Mouse (Mus musculus): Measurements from ENCODE around the gene Hand1. TPM values are rescaled to one million over a fixed set of nuclear protein-coding genes. Genes with fewer than 3 reads are reported as not detected.

Hand1 gene
- polyA plus RNA-seq (2014; fragmentation: Nextera tagmentation; extraction: Ambion mirVana): 0.67 and 1.3 TPM in 2 replicates

DNA sequence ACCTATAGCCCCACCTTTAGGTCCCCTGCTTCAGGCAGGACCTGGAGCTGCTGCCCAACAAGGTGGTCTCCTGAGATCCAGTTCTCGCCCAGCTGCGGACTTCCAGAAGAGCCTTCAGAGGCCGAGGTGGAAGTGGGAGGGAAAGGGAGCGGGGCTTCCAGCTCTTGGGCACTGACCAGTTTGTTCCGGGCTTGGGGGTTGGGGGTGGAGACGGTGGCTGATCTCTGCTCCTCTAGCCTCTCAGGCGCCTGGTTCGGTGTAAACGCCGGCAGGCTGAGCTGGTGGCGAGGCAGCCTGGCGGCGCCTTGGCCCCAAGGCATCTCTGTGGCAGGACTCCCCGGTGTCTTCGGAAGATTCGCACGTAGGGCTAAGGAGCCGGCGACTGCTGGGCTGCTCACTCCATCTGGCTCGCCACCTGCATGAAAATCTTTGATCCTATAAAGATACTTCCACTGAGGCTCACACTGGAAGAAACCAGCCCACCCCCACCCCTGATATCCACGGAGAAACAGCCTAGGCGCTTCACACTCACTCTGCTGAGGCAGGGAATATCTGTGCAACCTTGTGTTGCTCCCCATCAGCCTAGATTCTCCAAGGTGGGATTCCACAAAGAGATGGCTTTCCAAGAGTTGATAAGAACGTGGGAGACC is at the start of gene Hand1:
Hand1 (minus strand) TSS at position 267 of the 650 bp plus-strand sequence.
- H3K4me2 ChIP-seq (replicated peaks; ENCODE audit: low read depth, low read length): no peak within 1 kb of the TSS

DNA sequence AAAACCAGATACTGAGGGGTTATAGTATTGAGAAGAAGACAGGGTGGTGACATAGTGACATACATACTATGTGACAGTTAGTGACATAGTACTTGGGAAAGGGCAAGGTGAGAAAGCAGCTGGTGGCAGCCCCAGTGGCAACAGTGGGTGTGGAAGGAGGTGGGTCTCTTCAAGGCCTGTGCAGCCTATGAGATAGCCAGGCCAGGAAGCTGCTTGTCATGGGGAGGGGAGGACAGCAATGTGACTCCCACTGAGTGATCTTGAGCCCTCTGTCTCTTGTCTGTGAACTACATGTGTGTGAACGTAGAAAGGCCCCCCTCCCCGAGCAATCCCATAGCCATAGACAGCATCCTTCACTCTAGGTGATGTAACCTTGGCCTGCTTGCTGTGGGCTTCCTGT is 43.5 kb upstream of the Hand1 start:
- 63% methylated on average over 2 of the region's 2 CpGs for WGBS

More for the DNA sequence above, at the start of gene Hand1:
- H3K9ac ChIP-seq (replicated peaks; ENCODE audit: low read depth, low read length): no peak within 1 kb of the TSS
- H3K4me3 ChIP-seq (ENCODE audit: low read depth, low read length): no peak within 1 kb of the TSS
- no peaks in the 10 kb centered on the region for H3K9me3 ChIP-seq (ENCODE audit: control insufficient read depth, low read depth, low read length)
- H3K4me1 ChIP-seq (ENCODE audit: control insufficient read depth, insufficient read depth, low read length): peaks cover 13% of the 10 kb centered on the region; the same call in 1 of the 2 replicates
- peaks cover 78% of the 10 kb centered on the region for H3K27me3 ChIP-seq (ENCODE audit: control insufficient read depth, insufficient read depth, low read length)
- no peaks in the 10 kb centered on the region for H3K36me3 ChIP-seq (ENCODE audit: control insufficient read depth, insufficient read depth, low read length)
- H3K27ac ChIP-seq (ENCODE audit: low read length): no peak within 1 kb of the TSS
- ATAC-seq (ENCODE audit: insufficient number of reproducible peaks, insufficient read depth, low FRiP score, low read depth): no peak
- WGBS: 23% methylated on average over 23 of the region's 23 CpGs

DNA sequence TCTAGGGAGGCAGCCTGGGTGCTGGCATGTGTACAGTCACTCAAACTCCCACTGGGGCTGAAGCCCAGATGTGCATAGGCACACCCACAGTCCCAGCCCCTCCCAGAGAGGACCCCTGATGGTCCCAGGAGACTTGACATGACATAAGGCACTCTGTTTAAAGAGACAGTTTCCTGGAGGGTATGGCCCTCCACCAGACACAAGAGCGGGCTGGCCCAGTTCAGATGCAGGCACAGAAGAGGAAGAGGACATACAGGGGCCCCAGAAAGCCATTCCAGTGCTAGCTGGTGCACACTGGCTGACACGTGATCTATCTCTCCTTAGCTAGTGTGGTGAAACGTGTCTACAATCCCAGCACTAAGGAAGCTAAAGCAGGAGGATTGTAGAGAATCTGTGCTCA is 40.4 kb upstream of the Hand1 start:
- no peak overlapping the region for H3K27ac ChIP-seq (ENCODE audit: low read length)
- 51% methylated on average over 3 of the region's 3 CpGs for WGBS
- H3K27me3 ChIP-seq (ENCODE audit: control insufficient read depth, insufficient read depth, low read length): no peaks in the 10 kb centered on the region
- no peak overlapping the region for H3K4me2 ChIP-seq (replicated peaks; ENCODE audit: low read depth, low read length)
- ATAC-seq (ENCODE audit: insufficient number of reproducible peaks, insufficient read depth, low FRiP score, low read depth): no peak
- no peak overlapping the region for H3K9ac ChIP-seq (replicated peaks; ENCODE audit: low read depth, low read length)
- H3K36me3 ChIP-seq (ENCODE audit: control insufficient read depth, insufficient read depth, low read length): no peaks in the 10 kb centered on the region
- H3K4me3 ChIP-seq (ENCODE audit: low read depth, low read length): no peak overlapping the region
- H3K4me1 ChIP-seq (ENCODE audit: control insufficient read depth, insufficient read depth, low read length): no peaks in the 10 kb centered on the region
- no peaks in the 10 kb centered on the region for H3K9me3 ChIP-seq (ENCODE audit: control insufficient read depth, low read depth, low read length)

More for the DNA sequence above, 43.5 kb upstream of the Hand1 start:
- no peak for ATAC-seq (ENCODE audit: insufficient number of reproducible peaks, insufficient read depth, low FRiP score, low read depth)
- H3K4me1 ChIP-seq (ENCODE audit: control insufficient read depth, insufficient read depth, low read length): no peaks in the 10 kb centered on the region
- no peak overlapping the region for H3K9ac ChIP-seq (replicated peaks; ENCODE audit: low read depth, low read length)
- no peaks in the 10 kb centered on the region for H3K9me3 ChIP-seq (ENCODE audit: control insufficient read depth, low read depth, low read length)
- no peak overlapping the region for H3K4me3 ChIP-seq (ENCODE audit: low read depth, low read length)
- H3K27me3 ChIP-seq (ENCODE audit: control insufficient read depth, insufficient read depth, low read length): no peaks in the 10 kb centered on the region
- H3K27ac ChIP-seq (ENCODE audit: low read length): no peak overlapping the region
- H3K36me3 ChIP-seq (ENCODE audit: control insufficient read depth, insufficient read depth, low read length): no peaks in the 10 kb centered on the region
- H3K4me2 ChIP-seq (replicated peaks; ENCODE audit: low read depth, low read length): no peak overlapping the region

DNA sequence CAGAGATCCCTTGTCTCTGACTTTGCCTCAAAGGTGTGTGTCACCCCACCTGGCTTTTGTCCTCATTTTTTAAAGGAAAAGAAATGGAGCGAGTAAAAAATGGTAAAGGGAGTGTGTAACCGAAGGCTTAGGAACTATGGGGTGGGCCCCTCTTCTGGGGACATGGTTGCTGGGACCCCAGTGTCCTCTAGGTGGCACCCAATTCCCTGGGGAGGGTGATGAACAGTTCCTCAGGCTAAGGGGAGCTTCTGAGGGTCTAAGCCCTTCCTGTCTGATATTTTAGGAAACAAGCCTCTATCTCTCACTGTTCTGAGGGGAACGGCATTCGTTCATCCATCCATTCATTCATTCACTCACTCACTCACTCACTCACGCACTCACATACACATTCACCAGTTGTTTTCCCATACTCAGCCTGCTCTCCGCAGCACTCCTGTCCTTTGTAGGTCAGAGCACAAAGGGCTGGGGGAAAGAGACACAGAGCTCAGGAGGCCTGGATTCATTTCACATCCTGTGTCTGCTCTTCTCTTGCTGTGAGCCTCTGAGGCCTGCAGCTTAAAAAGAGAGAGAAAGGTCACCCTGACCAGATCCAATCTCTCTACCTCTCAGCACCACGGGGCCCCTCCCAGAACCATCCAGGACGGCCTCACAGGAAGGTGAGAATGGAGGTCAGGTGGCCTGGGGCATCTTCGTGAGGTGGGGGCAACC is 36.3 kb upstream of the Hand1 start:
- H3K4me3 ChIP-seq (ENCODE audit: low read depth, low read length): no peak overlapping the region
- H3K4me1 ChIP-seq (ENCODE audit: control insufficient read depth, insufficient read depth, low read length): 0 out of 2 replicates have a peak, but pooled peaks cover 5% of the 10 kb centered on the region
- no peak for ATAC-seq (ENCODE audit: insufficient number of reproducible peaks, insufficient read depth, low FRiP score, low read depth)
- no peak overlapping the region for H3K9ac ChIP-seq (replicated peaks; ENCODE audit: low read depth, low read length)
- WGBS: 42% methylated on average over 9 of the region's 9 CpGs
- H3K9me3 ChIP-seq (ENCODE audit: control insufficient read depth, low read depth, low read length): no peaks in the 10 kb centered on the region
- no peaks in the 10 kb centered on the region for H3K36me3 ChIP-seq (ENCODE audit: control insufficient read depth, insufficient read depth, low read length)
- H3K4me2 ChIP-seq (replicated peaks; ENCODE audit: low read depth, low read length): no peak overlapping the region
- H3K27ac ChIP-seq (ENCODE audit: low read length): no peak overlapping the region
- H3K27me3 ChIP-seq (ENCODE audit: control insufficient read depth, insufficient read depth, low read length): no peaks in the 10 kb centered on the region

DNA sequence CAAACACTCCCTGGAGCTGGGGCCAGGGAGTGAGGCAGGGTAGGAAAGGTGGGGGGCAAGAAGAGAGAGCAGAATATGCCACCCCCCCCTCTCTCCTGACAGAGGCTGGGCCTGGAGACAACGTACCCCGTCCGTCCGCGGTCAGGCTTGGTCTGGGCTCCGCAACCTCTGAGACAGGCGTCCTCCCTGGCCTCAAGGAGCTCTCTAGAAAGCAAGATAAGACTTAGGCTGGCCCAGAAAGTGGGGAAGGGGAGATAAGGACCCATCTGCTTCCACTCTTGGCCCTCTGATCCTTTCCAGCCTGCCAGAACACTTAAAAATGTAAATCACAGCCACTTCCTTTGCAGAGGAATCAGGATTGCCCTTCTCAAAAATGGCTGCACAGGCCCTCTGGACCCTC is 33.8 kb upstream of the Hand1 start:
- 0 out of 2 replicates have a peak, but pooled peaks cover 5% of the 10 kb centered on the region for H3K4me1 ChIP-seq (ENCODE audit: control insufficient read depth, insufficient read depth, low read length)
- no peak overlapping the region for H3K4me3 ChIP-seq (ENCODE audit: low read depth, low read length)
- no peaks in the 10 kb centered on the region for H3K36me3 ChIP-seq (ENCODE audit: control insufficient read depth, insufficient read depth, low read length)
- no peak for ATAC-seq (ENCODE audit: insufficient number of reproducible peaks, insufficient read depth, low FRiP score, low read depth)
- H3K27ac ChIP-seq (ENCODE audit: low read length): no peak overlapping the region
- no peak overlapping the region for H3K4me2 ChIP-seq (replicated peaks; ENCODE audit: low read depth, low read length)
- WGBS: 28% methylated on average over 7 of the region's 7 CpGs
- H3K9ac ChIP-seq (replicated peaks; ENCODE audit: low read depth, low read length): no peak overlapping the region
- H3K9me3 ChIP-seq (ENCODE audit: control insufficient read depth, low read depth, low read length): no peaks in the 10 kb centered on the region
- H3K27me3 ChIP-seq (ENCODE audit: control insufficient read depth, insufficient read depth, low read length): no peaks in the 10 kb centered on the region

DNA sequence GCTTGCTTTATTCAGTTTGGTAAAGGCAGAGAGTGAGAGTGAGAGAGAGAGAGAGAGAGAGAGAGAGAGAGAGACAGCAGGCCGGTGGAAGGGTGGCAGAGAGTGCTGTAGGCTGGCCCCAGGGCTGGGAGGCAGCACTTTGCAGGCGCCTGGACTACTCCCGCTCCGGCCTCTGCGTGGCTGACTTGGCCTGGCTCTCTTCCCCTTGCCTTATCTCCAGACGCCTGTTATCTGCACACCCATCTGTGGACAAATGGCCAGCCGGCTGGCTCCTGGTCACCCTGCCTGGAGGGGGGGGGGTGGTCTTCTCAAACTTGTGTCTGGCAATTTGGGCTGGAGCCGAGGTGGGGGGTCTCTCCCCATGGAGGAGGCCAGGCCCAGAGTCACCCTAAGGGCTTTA is 32.0 kb upstream of the Hand1 start:
- 0 out of 2 replicates have a peak, but pooled peaks have one; percentile 50 for ATAC-seq (ENCODE audit: insufficient number of reproducible peaks, insufficient read depth, low FRiP score, low read depth)
- no peaks in the 10 kb centered on the region for H3K36me3 ChIP-seq (ENCODE audit: control insufficient read depth, insufficient read depth, low read length)
- H3K9me3 ChIP-seq (ENCODE audit: control insufficient read depth, low read depth, low read length): no peaks in the 10 kb centered on the region
- no peaks in the 10 kb centered on the region for H3K27me3 ChIP-seq (ENCODE audit: control insufficient read depth, insufficient read depth, low read length)
- H3K27ac ChIP-seq (ENCODE audit: low read length): no peak overlapping the region
- 0 out of 2 replicates have a peak, but pooled peaks cover 5% of the 10 kb centered on the region for H3K4me1 ChIP-seq (ENCODE audit: control insufficient read depth, insufficient read depth, low read length)
- WGBS: 40% methylated on average over 6 of the region's 8 CpGs
- H3K4me3 ChIP-seq (ENCODE audit: low read depth, low read length): no peak overlapping the region
- no peak overlapping the region for H3K4me2 ChIP-seq (replicated peaks; ENCODE audit: low read depth, low read length)
- H3K9ac ChIP-seq (replicated peaks; ENCODE audit: low read depth, low read length): no peak overlapping the region

DNA sequence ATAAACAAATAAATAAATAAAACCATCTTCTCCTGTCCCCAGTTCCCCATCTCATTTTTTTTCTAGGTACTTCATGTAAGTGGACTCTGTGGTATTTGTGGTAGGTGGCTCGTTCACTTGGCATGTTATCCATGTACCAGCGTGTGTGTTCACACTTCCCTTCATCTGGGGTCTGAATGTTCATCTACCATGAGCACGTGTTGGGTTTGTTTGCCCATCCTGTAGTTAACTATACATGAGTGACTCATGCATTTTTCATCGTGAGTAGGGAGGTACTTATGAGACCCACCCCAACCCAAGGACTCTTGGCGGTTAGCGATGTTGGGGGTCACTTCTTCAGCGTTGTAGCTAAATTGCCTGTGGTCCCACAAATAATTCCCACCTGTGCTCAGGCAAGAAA is 29.5 kb upstream of the Hand1 start:
- 91% methylated on average over 7 of the region's 7 CpGs for WGBS
- 0 out of 2 replicates have a peak, but pooled peaks cover 5% of the 10 kb centered on the region for H3K4me1 ChIP-seq (ENCODE audit: control insufficient read depth, insufficient read depth, low read length)
- H3K36me3 ChIP-seq (ENCODE audit: control insufficient read depth, insufficient read depth, low read length): no peaks in the 10 kb centered on the region
- no peak overlapping the region for H3K4me3 ChIP-seq (ENCODE audit: low read depth, low read length)
- H3K27me3 ChIP-seq (ENCODE audit: control insufficient read depth, insufficient read depth, low read length): no peaks in the 10 kb centered on the region
- no peak overlapping the region for H3K4me2 ChIP-seq (replicated peaks; ENCODE audit: low read depth, low read length)
- no peak overlapping the region for H3K27ac ChIP-seq (ENCODE audit: low read length)
- H3K9me3 ChIP-seq (ENCODE audit: control insufficient read depth, low read depth, low read length): no peaks in the 10 kb centered on the region
- no peak overlapping the region for H3K9ac ChIP-seq (replicated peaks; ENCODE audit: low read depth, low read length)
- ATAC-seq (ENCODE audit: insufficient number of reproducible peaks, insufficient read depth, low FRiP score, low read depth): no peak

DNA sequence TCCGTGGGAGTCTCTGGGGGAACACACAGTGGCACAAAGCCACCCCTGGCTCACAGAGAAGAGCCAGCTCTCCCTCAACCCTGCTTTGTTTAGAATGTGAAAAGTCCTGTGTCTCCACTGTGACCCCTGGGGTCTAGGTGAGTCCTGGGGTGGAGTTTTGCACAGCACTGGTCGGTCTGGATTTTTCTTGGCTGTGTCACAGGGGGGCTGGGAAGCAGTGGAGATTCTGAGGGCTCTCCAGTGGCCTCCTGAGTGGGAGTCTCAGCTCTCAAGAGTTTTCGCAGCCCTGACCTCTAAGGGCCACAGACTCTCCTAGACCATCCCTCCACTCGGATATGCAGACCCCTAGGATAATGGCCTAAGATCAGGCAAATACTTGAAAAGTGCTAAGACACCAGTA is 25.1 kb upstream of the Hand1 start:
- no peak overlapping the region for H3K4me3 ChIP-seq (ENCODE audit: low read depth, low read length)
- H3K27me3 ChIP-seq (ENCODE audit: control insufficient read depth, insufficient read depth, low read length): no peaks in the 10 kb centered on the region
- no peak overlapping the region for H3K9ac ChIP-seq (replicated peaks; ENCODE audit: low read depth, low read length)
- H3K4me2 ChIP-seq (replicated peaks; ENCODE audit: low read depth, low read length): no peak overlapping the region
- WGBS: 32% methylated on average over 4 of the region's 4 CpGs
- no peak for ATAC-seq (ENCODE audit: insufficient number of reproducible peaks, insufficient read depth, low FRiP score, low read depth)
- no peaks in the 10 kb centered on the region for H3K4me1 ChIP-seq (ENCODE audit: control insufficient read depth, insufficient read depth, low read length)
- no peaks in the 10 kb centered on the region for H3K9me3 ChIP-seq (ENCODE audit: control insufficient read depth, low read depth, low read length)
- H3K36me3 ChIP-seq (ENCODE audit: control insufficient read depth, insufficient read depth, low read length): no peaks in the 10 kb centered on the region
- H3K27ac ChIP-seq (ENCODE audit: low read length): no peak overlapping the region

All from stomach, embryonic 14.5 days (tissue).